Mouse (Mus musculus) lung, adult 2 months (tissue): ENCODE measurements at regions not wholly inside any gene's neighbourhood (a gene's known extent, or its start where the extent isn't known, plus 50 kb on each side); places are given as distances from the start of the nearest gene placed in this dataset.

ENCODE experiments used
- DNase-seq: peaks from one replicate; pipeline ENCODE4 v3.0.0; 2022
- H3K4me1 ChIP-seq: fragments of 200-500 bp; 2 replicates; pipeline ENCODE4 v1.6.1; 2011; ENCODE audit warnings: low read length; ENCODE audit not compliant: control insufficient read depth, insufficient read depth
- H3K4me3 ChIP-seq: fragments of 200-500 bp; replicated peaks from 2 replicates; pipeline ENCODE3; 2011; ENCODE audit warnings: low read depth, mild to moderate bottlenecking, control low read depth, low read length; ENCODE audit errors: extremely low read depth
- CTCF ChIP-seq: fragments of 200-500 bp; IDR thresholded peaks from 2 replicates; pipeline ENCODE4 v1.5.1; 2011; ENCODE audit warnings: mild to moderate bottlenecking, low read length, control low read depth; ENCODE audit not compliant: insufficient read depth
- POLR2A ChIP-seq: fragments of 200-500 bp; IDR thresholded peaks from 2 replicates; pipeline ENCODE4 v1.6.1; 2011; ENCODE audit warnings: low read depth, mild to moderate bottlenecking, control low read depth, low read length, borderline replicate concordance; ENCODE audit errors: extremely low read depth
- WGBS: fragments of 180-500 bp; shearing (Covaris S2); methylation state at CpG from one replicate; pipeline ENCODE4 v1.1.7; 2018; 5-methylcytosine and 5-hydroxymethylcytosine counted together

DNA sequence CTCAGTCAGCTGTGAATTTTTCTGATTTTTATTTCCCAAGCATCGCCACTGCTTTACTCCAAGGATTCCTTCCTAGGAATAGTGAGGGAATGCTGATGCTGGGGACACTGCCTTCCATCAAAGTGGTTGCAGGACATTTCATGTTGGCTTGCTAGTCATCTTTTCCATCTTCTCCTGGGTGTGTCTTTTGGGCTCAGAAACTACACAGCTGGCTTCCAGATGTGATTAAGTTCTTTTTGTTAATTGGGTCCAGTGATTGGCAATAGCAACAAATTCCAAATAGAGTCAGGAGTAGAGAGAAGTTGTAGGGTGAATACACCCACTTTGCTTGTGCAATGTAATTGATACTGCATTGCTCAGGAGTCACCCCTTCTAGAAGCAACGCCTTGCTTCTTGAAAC is 961.3 kb downstream of the Slc22a22 start:
- WGBS: 52% methylated on average over 2 of the region's 2 CpGs
- Histone ChIP-seq H3K4me1 (no peaks in the 10 kb centered on the region), H3K4me3 (no peak overlapping the region)
- DNase-seq: no peak
- TF ChIP-seq CTCF (no peak), POLR2A (no peak)

DNA sequence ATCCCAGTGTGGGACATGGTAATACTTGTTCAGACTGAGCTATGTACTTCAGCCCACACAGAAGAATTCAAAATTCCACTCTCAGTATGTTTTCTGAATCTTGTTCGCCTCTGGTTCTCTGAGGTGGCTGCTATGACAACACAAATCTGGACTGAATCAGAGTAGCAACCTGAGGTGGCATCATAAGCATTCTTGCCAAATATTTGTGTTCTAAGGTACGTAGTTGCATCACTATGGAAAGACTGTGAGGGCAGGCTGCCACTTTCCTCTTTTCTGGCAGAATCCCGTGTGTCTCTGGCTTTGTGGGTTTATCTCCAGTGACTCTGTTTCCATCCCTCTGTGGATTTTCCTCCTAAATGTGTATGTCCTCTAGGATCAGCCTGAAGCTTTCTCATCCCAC is 978.7 kb downstream of the Slc22a22 start:
- TF ChIP-seq POLR2A (no peak), CTCF (no peak)
- Histone ChIP-seq H3K4me3 (no peak overlapping the region), H3K4me1 (no peaks in the 10 kb centered on the region)
- no peak for DNase-seq
- WGBS: 48% methylated on average over 3 of the region's 3 CpGs

- TF ChIP-seq CTCF (no peak), POLR2A (no peak)
- DNase-seq: no peak
- WGBS: 75% methylated on average over 4 of the region's 4 CpGs
- Histone ChIP-seq H3K4me3 (no peak overlapping the region), H3K4me1 (no peaks in the 10 kb centered on the region)
Measured at GRCm38 (mm10) chr15:56497757-56498156, 979.7 kb downstream of the Slc22a22 start.

- no peaks in the 10 kb centered on the region for H3K4me1 ChIP-seq
- H3K4me3 ChIP-seq: no peak overlapping the region
- TF ChIP-seq CTCF: no peak
- no peak for TF ChIP-seq POLR2A
- WGBS: 70% methylated on average over 2 of the region's 2 CpGs
- DNase-seq: no peak
Measured at GRCm38 (mm10) chr15:56496355-56496754, 981.1 kb downstream of the Slc22a22 start.

- TF ChIP-seq CTCF: no peak
- no peak for TF ChIP-seq POLR2A
- no peak for DNase-seq
- 70% methylated on average over 3 of the region's 3 CpGs for WGBS
- Histone ChIP-seq H3K4me1 (no peaks in the 10 kb centered on the region), H3K4me3 (no peak overlapping the region)
Measured at GRCm38 (mm10) chr15:56485931-56486330, 991.5 kb downstream of the Slc22a22 start.

DNA sequence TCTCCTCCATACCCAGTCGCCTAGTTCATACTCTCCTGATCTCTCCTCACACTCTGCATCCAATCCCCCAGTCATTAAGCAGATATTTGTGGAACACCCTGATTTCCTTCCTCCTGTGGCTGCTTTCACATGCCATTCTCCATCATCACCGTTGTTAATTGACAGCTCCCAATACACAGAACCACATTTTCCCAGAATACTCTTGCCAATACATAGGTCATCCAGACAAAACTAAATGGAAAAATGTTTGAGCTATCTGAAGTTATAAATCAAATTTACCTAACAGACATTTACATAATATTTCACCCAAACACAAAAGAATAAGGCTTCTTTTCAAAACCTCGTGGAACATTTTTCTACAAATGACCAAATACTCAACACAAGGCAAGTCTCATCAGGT is 992.7 kb downstream of the Slc22a22 start:
- TF ChIP-seq POLR2A (no peak), CTCF (no peak)
- WGBS: 63% methylated on average over 3 of the region's 3 CpGs

DNA sequence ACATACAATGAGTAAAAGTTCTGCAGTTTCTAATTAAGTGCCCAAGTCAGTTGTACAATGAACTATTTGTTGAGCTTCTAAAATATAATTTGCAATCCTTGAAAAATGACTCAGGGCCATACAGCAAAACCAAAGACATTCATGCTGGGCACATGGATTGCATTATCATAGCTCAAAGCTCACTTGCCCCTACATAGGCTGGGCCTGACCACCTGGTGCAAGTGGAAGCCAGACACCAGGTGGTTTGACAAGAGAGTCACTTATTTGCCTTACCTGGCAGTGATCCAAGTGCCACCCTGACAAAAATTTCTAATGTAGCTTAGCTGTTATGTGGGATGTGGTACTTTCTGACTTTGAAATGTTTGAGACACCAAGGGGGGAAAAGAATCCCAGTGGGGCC is 997.7 kb downstream of the Slc22a22 start:
- Histone ChIP-seq H3K4me1 (no peaks in the 10 kb centered on the region), H3K4me3 (no peak overlapping the region)
- TF ChIP-seq POLR2A: no peak
- no peak for TF ChIP-seq CTCF
- DNase-seq: no peak

More for the DNA sequence above, 992.7 kb downstream of the Slc22a22 start:
- H3K4me1 ChIP-seq: no peaks in the 10 kb centered on the region
- no peak for DNase-seq
- no peak overlapping the region for H3K4me3 ChIP-seq

DNA sequence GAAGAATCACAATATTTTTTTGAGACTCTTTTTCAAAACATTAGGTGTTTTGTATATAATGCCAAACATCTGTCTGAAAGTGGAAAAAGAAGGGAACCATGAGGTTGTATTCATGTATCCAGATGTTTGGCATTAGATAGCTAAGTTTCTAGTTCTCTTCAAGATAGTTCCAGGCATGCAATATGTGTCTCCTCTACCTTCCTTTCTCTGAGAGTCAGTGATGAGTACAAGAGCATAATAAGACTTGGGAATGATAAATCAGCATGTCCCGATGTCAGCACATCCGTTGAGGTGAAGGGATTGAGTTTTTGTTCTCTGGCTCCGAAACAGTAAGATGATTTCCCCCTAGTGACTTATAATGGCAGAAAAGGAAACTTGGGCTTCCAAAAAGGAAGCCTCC is 998.4 kb downstream of the Slc22a22 start:
- Histone ChIP-seq H3K4me1 (no peaks in the 10 kb centered on the region), H3K4me3 (no peak overlapping the region)
- 42% methylated on average over 3 of the region's 3 CpGs for WGBS
- DNase-seq: no peak
- TF ChIP-seq CTCF (no peak), POLR2A (no peak)

DNA sequence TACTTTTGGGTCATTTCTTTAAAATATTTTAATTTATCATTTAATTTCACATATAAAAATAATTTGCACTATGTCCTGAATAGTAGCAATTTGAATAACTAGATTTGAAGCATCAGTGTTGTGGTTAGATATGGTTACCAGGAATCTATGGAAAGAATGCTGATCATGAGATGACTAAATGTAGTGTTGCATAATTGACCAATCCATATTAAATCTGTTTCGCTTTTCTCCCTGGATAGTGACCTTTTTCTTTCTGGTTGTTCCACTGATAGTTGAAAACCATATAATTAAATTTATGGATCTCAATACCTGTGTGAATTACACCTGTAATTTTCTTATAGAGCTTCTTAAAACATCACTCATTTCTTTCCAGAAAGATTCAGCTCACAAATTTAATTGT is 1003.7 kb downstream of the Slc22a22 start:
- Histone ChIP-seq H3K4me1 (no peaks in the 10 kb centered on the region), H3K4me3 (no peak overlapping the region)
- no peak for TF ChIP-seq CTCF
- TF ChIP-seq POLR2A: no peak
- 88% methylated on average over 1 of the region's 1 CpGs for WGBS
- DNase-seq: no peak

DNA sequence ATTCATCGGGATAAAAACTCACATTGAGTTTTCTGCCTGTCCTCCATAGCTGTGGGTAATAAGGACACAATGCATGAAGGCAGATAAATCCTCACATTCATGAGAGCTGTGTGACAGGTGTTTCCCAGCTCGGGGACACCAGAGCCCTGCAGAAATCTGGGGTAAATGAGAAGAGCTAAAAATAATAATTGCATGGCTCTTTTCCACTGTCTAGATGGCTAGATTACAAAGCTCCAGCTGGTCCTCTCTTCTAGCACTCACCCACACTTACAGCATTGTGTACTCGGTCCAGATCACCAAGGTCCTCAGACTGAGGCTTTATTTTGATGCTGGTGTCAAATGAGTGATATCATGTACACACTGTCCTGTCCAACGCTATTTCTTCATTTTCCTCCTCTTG is 1025.5 kb downstream of the Slc22a22 start:
- Histone ChIP-seq H3K4me1 (no peaks in the 10 kb centered on the region), H3K4me3 (no peak overlapping the region)
- TF ChIP-seq CTCF (no peak), POLR2A (no peak)
- peak; percentile 3 for DNase-seq
- 46% methylated on average over 4 of the region's 4 CpGs for WGBS
